Mouse (Mus musculus): ENCODE measurements around the gene Tmem30a.

GRCm38 (mm10) chr9:79807178-79807577 is 13.9 kb upstream of the Tmem30a start:
- TF ChIP-seq RCOR1 (conservative IDR thresholded peaks at IDR 0.05; ENCODE audit: low read depth, low read length) (no peak), SIN3A (IDR thresholded peaks at IDR 0.05; ENCODE audit: low read length) (no peak), CTCF (conservative IDR thresholded peaks at IDR 0.05 in 1 of 2, IDR thresholded peaks at IDR 0.05 in 1 of 2; ENCODE audit: low read depth in 2 of 2, low read length in 2 of 2) (no peak)

Data from CH12.LX (cell line).